Mouse (Mus musculus) layer of hippocampus, adult 6 months (tissue): ENCODE data around the gene Cd2. TPM values are rescaled to one million over a fixed set of nuclear protein-coding genes. Genes with fewer than 3 reads are reported as not detected.

Source experiments
- long read RNA-seq, 2 experiments: library from polyadenylated mRNA; unstranded; transcript quantifications; one replicate each; pipeline ENCODE4 v2.0.0; 2019 to 2020
- polyA plus RNA-seq: library from polyadenylated mRNA; unstranded; fragments of <200 nt; fragmentation: Nextera tagmentation; gene quantifications from 2 replicates; pipeline ENCODE4 v1.2.3, GENCODE M21; 2021

Cd2 gene
- polyA plus RNA-seq, result 0.16 TPM in 1 of 2 replicates, not detected in the other
- long read RNA-seq, experiment 1, result 0 reads
- long read RNA-seq, experiment 2, partial matches to known transcripts, result 0 of 1 reads
- long read RNA-seq, experiment 2, other reads (novel, unspliced or antisense), result 1 of 1 reads

DNA sequence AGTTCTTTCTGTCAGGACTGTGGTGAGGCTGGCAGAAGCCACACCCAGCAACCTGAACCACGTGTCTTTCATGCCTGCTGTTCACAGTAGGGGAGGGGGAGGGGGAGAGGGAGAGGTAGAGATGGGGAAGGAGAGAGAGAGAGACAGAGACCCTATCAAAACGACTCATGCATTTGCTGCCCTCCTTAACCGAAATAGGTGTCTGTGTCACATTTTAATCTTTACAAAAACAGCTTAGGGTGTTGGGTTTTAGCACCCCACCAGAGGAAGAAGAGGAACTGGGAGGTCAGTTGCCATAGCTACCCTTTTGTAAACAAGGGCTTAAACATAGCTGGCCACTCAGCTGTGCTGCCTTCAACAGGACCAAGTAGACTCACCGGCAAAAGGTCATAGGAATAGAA lies at the start of gene Cd2:
Gene Cd2, minus strand, starts transcription at position 29 of the 401 bp plus-strand sequence.

Other genes starting within 250 kb of the Cd2 start
- gene Ptgfrn, start 177.7 kb downstream of the Cd2 start, polyA plus RNA-seq, result 0.53 and 0.64 TPM in 2 replicates
- gene Igsf3, start 89.1 kb upstream of the Cd2 start, polyA plus RNA-seq, result 7.6 and 11.3 TPM in 2 replicates